Mouse (Mus musculus): ENCODE measurements around the gene Zfp654. TPM values are rescaled to one million over a fixed set of nuclear protein-coding genes. Genes with fewer than 3 reads are reported as not detected.

The Zfp654 gene
- polyA plus RNA-seq (2015; fragmentation: Nextera tagmentation; extraction: Ambion mirVana) = 4.5 and 4.9 TPM in 2 replicates

DNA sequence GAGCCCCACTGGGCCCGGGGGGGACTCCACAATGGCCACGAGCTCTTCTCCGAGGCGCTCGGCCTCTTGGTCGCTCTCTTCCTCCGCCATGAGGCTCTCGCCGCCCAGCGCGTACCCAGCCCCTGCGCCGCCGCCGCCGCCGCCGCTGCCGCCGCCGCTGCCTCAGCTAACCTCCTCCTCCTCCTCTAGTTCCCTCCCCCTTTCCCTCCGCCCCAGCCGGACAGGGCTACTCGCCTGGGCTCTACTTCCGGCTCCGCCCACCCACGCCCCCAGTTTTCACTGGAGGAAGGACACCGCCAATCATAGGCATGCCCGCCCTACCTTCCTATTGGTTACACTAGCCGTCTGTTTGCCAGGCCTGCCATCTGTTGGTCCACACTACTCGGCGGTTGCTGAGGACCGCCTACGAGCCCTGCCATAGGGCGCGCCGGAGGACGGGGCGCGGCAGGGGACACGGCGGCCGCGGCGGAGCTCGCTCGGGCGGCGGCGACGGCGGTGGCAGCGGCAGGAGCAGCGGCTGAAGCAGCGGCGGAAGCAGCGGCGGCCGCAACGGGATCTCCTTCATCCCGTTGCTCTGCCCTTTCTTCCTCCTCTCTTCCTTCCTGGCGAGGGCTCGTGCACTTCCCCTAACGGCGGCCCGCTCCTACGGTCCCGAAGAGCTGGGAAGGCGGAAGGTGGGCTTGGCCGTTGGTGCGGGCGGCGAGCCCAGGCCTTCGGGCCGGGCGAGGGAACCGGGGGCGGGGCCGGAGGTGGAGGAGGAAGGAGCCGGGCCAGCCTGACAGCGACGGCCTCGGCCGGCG is at the start of gene Zfp654, which contains the start of gene Cggbp1:
Gene Zfp654, minus strand, starts transcription at position 90 of the 800 bp plus-strand sequence.
Gene Cggbp1, plus strand, starts transcription at position 434 of the 800 bp plus-strand sequence.
- H3K9ac ChIP-seq (replicated peaks) = peak within 1 kb of the TSS; percentile 87
- peaks cover 10% of the 10 kb centered on the region for H3K36me3 ChIP-seq
- peak within 1 kb of the TSS; percentile 99 for H3K27ac ChIP-seq (replicated peaks)
- ATAC-seq (ENCODE audit: low FRiP score) = peak; percentile 99
- peak within 1 kb of the TSS; percentile 62 for H3K4me3 ChIP-seq (replicated peaks)
- peaks cover 28% of the 10 kb centered on the region for H3K4me1 ChIP-seq
- under 1% methylated on average over 75 of the region's 85 CpGs for WGBS
- H3K4me2 ChIP-seq = peak within 1 kb of the TSS; percentile 88
- H3K9me3 ChIP-seq (replicated peaks) = no peaks in the 10 kb centered on the region
- H3K27me3 ChIP-seq (replicated peaks) = no peaks in the 10 kb centered on the region

GRCm38 (mm10) chr16:64899084-64899483 is 47.6 kb upstream of the Zfp654 start:
- H3K27me3 ChIP-seq (replicated peaks) = no peaks in the 10 kb centered on the region
- H3K9ac ChIP-seq (replicated peaks) = no peak overlapping the region
- no peak for ATAC-seq (ENCODE audit: low FRiP score)
- no peak overlapping the region for H3K27ac ChIP-seq (replicated peaks)
- H3K4me3 ChIP-seq (replicated peaks) = no peak overlapping the region
- no peaks in the 10 kb centered on the region for H3K36me3 ChIP-seq
- H3K4me1 ChIP-seq = no peaks in the 10 kb centered on the region
- no peaks in the 10 kb centered on the region for H3K9me3 ChIP-seq (replicated peaks)
- no peak overlapping the region for H3K4me2 ChIP-seq
- 79% methylated on average over 2 of the region's 2 CpGs for WGBS

GRCm38 (mm10) chr16:64889496-64889895 is 38.0 kb upstream of the Zfp654 start:
- no peak overlapping the region for H3K9ac ChIP-seq (replicated peaks)
- 92% methylated on average over 3 of the region's 3 CpGs for WGBS
- no peak for ATAC-seq (ENCODE audit: low FRiP score)
- H3K4me1 ChIP-seq = no peaks in the 10 kb centered on the region
- H3K27me3 ChIP-seq (replicated peaks) = no peaks in the 10 kb centered on the region
- H3K4me3 ChIP-seq (replicated peaks) = no peak overlapping the region
- H3K9me3 ChIP-seq (replicated peaks) = no peaks in the 10 kb centered on the region
- no peak overlapping the region for H3K4me2 ChIP-seq
- H3K27ac ChIP-seq (replicated peaks) = no peak overlapping the region
- H3K36me3 ChIP-seq = no peaks in the 10 kb centered on the region

DNA sequence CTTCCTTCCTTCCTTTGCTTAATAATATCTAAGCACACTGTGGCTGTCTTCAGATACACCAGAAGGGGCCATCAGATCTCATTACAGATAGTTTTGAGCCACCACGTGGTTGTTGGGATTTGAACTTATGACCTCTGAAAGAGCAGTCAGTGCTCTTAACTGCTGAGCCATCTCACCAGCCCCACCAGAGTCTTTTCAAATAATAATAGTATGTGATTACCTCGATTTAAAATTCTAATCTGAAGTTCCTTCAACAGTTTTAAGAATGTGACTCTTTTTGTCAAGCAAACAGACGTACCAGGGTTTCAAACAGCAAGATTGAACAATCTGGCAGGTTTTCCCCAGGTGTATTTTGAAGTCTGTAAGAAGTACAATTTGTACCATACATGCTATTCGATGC is 34.1 kb upstream of the Zfp654 start:
- no peaks in the 10 kb centered on the region for H3K4me1 ChIP-seq
- no peak overlapping the region for H3K4me3 ChIP-seq (replicated peaks)
- H3K27me3 ChIP-seq (replicated peaks) = no peaks in the 10 kb centered on the region
- H3K9me3 ChIP-seq (replicated peaks) = no peaks in the 10 kb centered on the region
- no peak overlapping the region for H3K27ac ChIP-seq (replicated peaks)
- no peaks in the 10 kb centered on the region for H3K36me3 ChIP-seq
- WGBS = 42% methylated on average over 4 of the region's 4 CpGs
- ATAC-seq (ENCODE audit: low FRiP score) = no peak
- H3K4me2 ChIP-seq = no peak overlapping the region
- H3K9ac ChIP-seq (replicated peaks) = no peak overlapping the region

GRCm38 (mm10) chr16:64885142-64885541 is 33.7 kb upstream of the Zfp654 start:
- no peaks in the 10 kb centered on the region for H3K4me1 ChIP-seq
- H3K9ac ChIP-seq (replicated peaks) = no peak overlapping the region
- H3K36me3 ChIP-seq = no peaks in the 10 kb centered on the region
- H3K9me3 ChIP-seq (replicated peaks) = no peaks in the 10 kb centered on the region
- WGBS = 30% methylated on average over 3 of the region's 3 CpGs
- no peak overlapping the region for H3K27ac ChIP-seq (replicated peaks)
- no peak for ATAC-seq (ENCODE audit: low FRiP score)
- H3K4me3 ChIP-seq (replicated peaks) = no peak overlapping the region
- H3K27me3 ChIP-seq (replicated peaks) = no peaks in the 10 kb centered on the region
- H3K4me2 ChIP-seq = no peak overlapping the region

GRCm38 (mm10) chr16:64884420-64884838 is 33.0 kb upstream of the Zfp654 start:
- no peak for ATAC-seq (ENCODE audit: low FRiP score)
- Histone ChIP-seq H3K9ac (replicated peaks) (no peak overlapping the region), H3K27ac (replicated peaks) (no peak overlapping the region), H3K9me3 (replicated peaks) (no peaks in the 10 kb centered on the region), H3K4me3 (replicated peaks) (no peak overlapping the region), H3K4me1 (no peaks in the 10 kb centered on the region), H3K36me3 (no peaks in the 10 kb centered on the region), H3K27me3 (replicated peaks) (no peaks in the 10 kb centered on the region), H3K4me2 (no peak overlapping the region)
- 27% methylated on average over 3 of the region's 3 CpGs for WGBS

GRCm38 (mm10) chr16:64883896-64884295 is 32.4 kb upstream of the Zfp654 start:
- Histone ChIP-seq H3K36me3 (no peaks in the 10 kb centered on the region), H3K9ac (replicated peaks) (no peak overlapping the region), H3K4me2 (no peak overlapping the region), H3K27me3 (replicated peaks) (no peaks in the 10 kb centered on the region), H3K9me3 (replicated peaks) (no peaks in the 10 kb centered on the region), H3K27ac (replicated peaks) (no peak overlapping the region), H3K4me3 (replicated peaks) (no peak overlapping the region), H3K4me1 (no peaks in the 10 kb centered on the region)
- no peak for ATAC-seq (ENCODE audit: low FRiP score)
- 72% methylated on average over 5 of the region's 5 CpGs for WGBS

DNA sequence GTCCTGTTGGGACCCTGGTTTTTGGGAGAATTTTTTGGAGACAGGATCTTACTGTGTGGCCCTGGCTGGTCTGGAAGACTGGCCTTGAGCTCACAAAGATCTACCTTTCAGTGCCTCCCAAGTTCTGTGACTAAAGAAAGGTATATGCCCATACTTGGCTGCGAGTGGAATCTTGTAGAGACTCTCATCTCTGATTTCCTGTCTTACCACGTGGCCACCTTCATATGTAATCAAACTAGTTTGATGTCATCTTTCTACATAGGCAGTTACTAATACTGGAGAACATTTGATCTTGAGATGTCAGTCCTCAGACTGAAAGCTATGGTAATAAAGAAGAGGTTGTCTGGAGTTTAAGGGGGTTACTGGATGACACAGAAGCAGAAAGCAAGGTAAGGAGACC is 30.0 kb upstream of the Zfp654 start:
- Histone ChIP-seq H3K9me3 (replicated peaks) (no peaks in the 10 kb centered on the region), H3K4me3 (replicated peaks) (no peak overlapping the region), H3K27me3 (replicated peaks) (no peaks in the 10 kb centered on the region), H3K36me3 (no peaks in the 10 kb centered on the region), H3K4me2 (no peak overlapping the region), H3K9ac (replicated peaks) (no peak overlapping the region), H3K4me1 (no peaks in the 10 kb centered on the region), H3K27ac (replicated peaks) (no peak overlapping the region)
- ATAC-seq (ENCODE audit: low FRiP score) = no peak
- WGBS = 75% methylated on average over 2 of the region's 2 CpGs

DNA sequence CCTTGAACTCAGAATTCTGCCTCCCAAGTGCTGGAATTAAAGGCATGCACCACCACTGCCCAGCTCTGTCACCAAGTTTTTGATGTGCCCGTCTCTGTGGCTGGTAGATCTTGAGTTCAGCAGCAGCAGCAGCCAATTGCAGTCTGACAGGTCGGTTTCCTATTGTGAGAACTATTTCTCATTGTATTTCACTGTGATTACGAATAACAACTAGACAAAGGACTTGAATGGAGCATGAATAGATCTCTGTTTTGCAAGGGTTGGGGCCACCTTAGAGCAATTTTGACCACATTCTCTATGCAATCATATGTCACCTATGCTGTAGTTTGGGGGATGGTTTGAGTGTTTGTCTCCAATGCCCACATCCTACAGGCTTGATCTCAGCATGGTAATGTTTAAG is 29.5 kb upstream of the Zfp654 start:
- Histone ChIP-seq H3K4me1 (no peaks in the 10 kb centered on the region), H3K4me2 (no peak overlapping the region), H3K9ac (replicated peaks) (no peak overlapping the region), H3K4me3 (replicated peaks) (no peak overlapping the region), H3K9me3 (replicated peaks) (no peaks in the 10 kb centered on the region), H3K27me3 (replicated peaks) (no peaks in the 10 kb centered on the region), H3K36me3 (no peaks in the 10 kb centered on the region), H3K27ac (replicated peaks) (no peak overlapping the region)
- no peak for ATAC-seq (ENCODE audit: low FRiP score)
- 81% methylated on average over 3 of the region's 3 CpGs for WGBS

- Histone ChIP-seq H3K4me2 (no peak overlapping the region), H3K27ac (replicated peaks) (no peak overlapping the region), H3K4me1 (no peaks in the 10 kb centered on the region), H3K36me3 (no peaks in the 10 kb centered on the region), H3K4me3 (replicated peaks) (no peak overlapping the region), H3K9ac (replicated peaks) (no peak overlapping the region), H3K27me3 (replicated peaks) (no peaks in the 10 kb centered on the region), H3K9me3 (replicated peaks) (no peaks in the 10 kb centered on the region)
- 82% methylated on average over 5 of the region's 5 CpGs for WGBS
- ATAC-seq (ENCODE audit: low FRiP score) = no peak
Measured at GRCm38 (mm10) chr16:64879735-64880134, 28.3 kb upstream of the Zfp654 start.

DNA sequence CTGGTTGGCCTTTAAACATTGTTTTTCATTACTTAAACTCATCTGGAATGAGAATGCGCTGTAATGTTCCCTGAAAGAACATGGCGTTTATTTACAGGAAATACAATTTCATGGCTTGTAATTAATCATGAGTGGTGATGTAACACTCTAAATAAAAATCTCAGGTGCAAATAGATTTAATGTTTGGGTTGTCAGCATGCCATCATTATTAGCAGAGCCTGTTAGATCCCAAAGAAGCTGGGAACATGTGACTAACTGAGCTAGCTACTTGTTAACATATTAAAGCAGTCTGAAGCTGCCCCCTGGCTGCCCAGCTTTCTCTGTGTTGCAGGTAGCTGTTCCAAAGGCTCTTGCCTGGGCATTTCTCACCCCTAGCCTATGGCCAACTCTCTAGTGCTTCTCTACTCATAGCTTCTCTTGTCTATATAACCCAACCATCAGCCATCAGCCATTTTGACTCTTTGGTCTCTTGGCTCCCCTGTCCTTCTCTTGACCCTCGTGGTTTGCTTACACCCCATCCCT is 27.2 kb upstream of the Zfp654 start:
- Histone ChIP-seq H3K4me1 (peaks cover 3% of the 10 kb centered on the region; the same call in 1 of the 2 replicates), H3K9me3 (replicated peaks) (no peaks in the 10 kb centered on the region), H3K36me3 (no peaks in the 10 kb centered on the region), H3K9ac (replicated peaks) (no peak overlapping the region), H3K27ac (replicated peaks) (no peak overlapping the region), H3K4me2 (no peak overlapping the region), H3K4me3 (replicated peaks) (no peak overlapping the region), H3K27me3 (replicated peaks) (no peaks in the 10 kb centered on the region)
- ATAC-seq (ENCODE audit: low FRiP score) = no peak
- WGBS = 84% methylated on average over 3 of the region's 3 CpGs

GRCm38 (mm10) chr16:64877314-64877713 is 25.9 kb upstream of the Zfp654 start:
- no peak overlapping the region for H3K4me2 ChIP-seq
- H3K27me3 ChIP-seq (replicated peaks) = no peaks in the 10 kb centered on the region
- 93% methylated on average over 3 of the region's 3 CpGs for WGBS
- peaks cover 3% of the 10 kb centered on the region; the same call in 1 of the 2 replicates for H3K4me1 ChIP-seq
- no peak overlapping the region for H3K9ac ChIP-seq (replicated peaks)
- no peaks in the 10 kb centered on the region for H3K36me3 ChIP-seq
- H3K9me3 ChIP-seq (replicated peaks) = no peaks in the 10 kb centered on the region
- H3K27ac ChIP-seq (replicated peaks) = no peak overlapping the region
- no peak for ATAC-seq (ENCODE audit: low FRiP score)
- no peak overlapping the region for H3K4me3 ChIP-seq (replicated peaks)
